Mouse (Mus musculus) liver, postnatal 0 days (tissue): ENCODE measurements around the gene Rab11fip3. TPM values are rescaled to one million over a fixed set of nuclear protein-coding genes. Genes with fewer than 3 reads are reported as not detected.

Source experiments
- ATAC-seq: fragments of 200-750 bp; cut with Nextera tagmentation; 2 replicates; pipeline ENCODE4 v1.8.0; 2017; ENCODE audit warnings: mild to moderate bottlenecking, moderate library complexity
- DNase-seq: peaks from one replicate; pipeline ENCODE4 v3.0.0-alpha.2; 2016
- H3K27ac ChIP-seq: fragments of 300-500 bp; sonication (generic); 2 replicates; pipeline ENCODE4 v1.5.1; 2014; ENCODE audit warnings: antibody characterized with exemption, moderate library complexity, mild to moderate bottlenecking, low read depth
- H3K27me3 ChIP-seq: fragments of 300-500 bp; sonication (generic); 2 replicates; pipeline ENCODE4 v1.6.1; 2014; ENCODE audit warnings: low read length, control low read depth, mixed read lengths; ENCODE audit not compliant: insufficient read depth
- H3K36me3 ChIP-seq: fragments of 300-500 bp; sonication (generic); replicated peaks from 2 replicates; pipeline ENCODE4 v1.6.1; 2014; ENCODE audit warnings: mild to moderate bottlenecking, control low read depth, low read length, moderate library complexity, mixed read lengths; ENCODE audit not compliant: insufficient read depth
- H3K4me1 ChIP-seq: fragments of 300-500 bp; sonication (generic); 2 replicates; pipeline ENCODE4 v1.6.1; 2014; ENCODE audit warnings: antibody characterized with exemption, mild to moderate bottlenecking, control low read depth; ENCODE audit not compliant: insufficient read depth
- H3K4me2 ChIP-seq: fragments of 300-500 bp; sonication (generic); 2 replicates; pipeline ENCODE4 v1.6.1; 2014; ENCODE audit warnings: low read depth, mild to moderate bottlenecking, low read length, moderate library complexity, mixed read lengths
- H3K4me3 ChIP-seq: fragments of 300-500 bp; sonication (generic); 2 replicates; pipeline ENCODE4 v1.5.1; 2014; ENCODE audit warnings: low read depth, low read length
- H3K9ac ChIP-seq: fragments of 300-500 bp; sonication (generic); replicated peaks from 2 replicates; pipeline ENCODE4 v1.6.1; 2014; ENCODE audit warnings: mild to moderate bottlenecking, moderate library complexity
- H3K9me3 ChIP-seq: fragments of 300-500 bp; sonication (generic); 2 replicates; pipeline ENCODE4 v1.6.1; 2016; ENCODE audit warnings: mild to moderate bottlenecking, control low read depth, low read length, mixed read lengths
- CTCF ChIP-seq: sonication (generic); IDR thresholded peaks from 2 replicates; pipeline ENCODE4 v1.5.1; 2016; ENCODE audit warnings: antibody characterized with exemption, low read depth
- EP300 ChIP-seq: IDR thresholded peaks from 2 replicates; pipeline ENCODE4 v1.6.1; 2016; ENCODE audit warnings: antibody characterized with exemption, low read depth, mild to moderate bottlenecking
- WGBS: fragments of 180-500 bp; shearing (Covaris S2); extraction: QIAGEN DNeasy Blood & Tissue Kit; methylation state at CpG from one replicate; pipeline ENCODE4 v1.1.7; 2014; ENCODE audit not compliant: insufficient replicate concordance; 5-methylcytosine and 5-hydroxymethylcytosine counted together
- polyA plus RNA-seq: library from polyadenylated mRNA; unstranded; fragments of >200 nt; fragmentation: Nextera tagmentation; extraction: Ambion mirVana; gene quantifications from 2 replicates; pipeline ENCODE4 v1.2.1, GENCODE M21; 2015

Rab11fip3 gene
- polyA plus RNA-seq, 1 experiment from 2014 or later, result 1.7 TPM

DNA sequence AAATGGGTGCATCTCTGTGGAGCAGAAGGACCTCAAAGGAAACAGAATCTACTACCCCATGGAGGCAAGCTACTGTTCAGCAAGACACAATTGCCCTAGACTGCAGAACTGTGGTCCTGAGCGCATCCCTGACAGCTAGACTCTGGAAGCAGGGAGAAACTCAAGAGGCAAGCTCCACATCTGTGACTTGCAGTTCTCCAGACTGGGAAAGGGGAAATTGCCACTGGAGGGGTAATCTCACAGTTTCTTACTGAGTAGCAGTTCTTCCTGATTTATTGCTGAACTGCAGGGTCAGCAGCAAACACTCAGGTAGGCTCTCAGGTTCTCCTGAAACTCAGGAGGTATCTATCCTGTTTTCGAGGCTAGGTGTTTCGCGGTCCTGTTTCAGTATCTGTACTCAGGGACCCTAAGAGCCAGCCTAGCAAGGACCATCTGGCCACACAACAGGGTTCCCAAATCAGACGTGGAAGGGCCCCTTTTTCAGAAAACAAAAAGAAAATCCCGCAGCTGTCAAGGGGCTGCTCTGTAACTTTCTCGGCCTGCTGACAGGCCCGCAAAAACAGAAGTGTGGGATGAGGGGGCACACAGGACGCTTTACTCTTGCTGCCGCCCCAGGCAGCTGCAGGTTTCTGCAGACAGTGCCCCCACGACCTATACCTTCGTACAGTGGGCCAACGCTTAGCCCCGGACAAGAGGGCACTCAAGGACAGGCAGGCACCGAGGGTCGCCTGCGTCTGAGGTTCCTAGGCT is 84.6 kb downstream of the Rab11fip3 start:
- Histone ChIP-seq H3K4me1 (peaks cover 28% of the 10 kb centered on the region), H3K4me2 (peak overlapping the region; percentile 86), H3K27ac (peak overlapping the region; percentile 86), H3K4me3 (peak overlapping the region; percentile 85), H3K9ac (peak overlapping the region; percentile 93), H3K9me3 (no peaks in the 10 kb centered on the region), H3K36me3 (no peaks in the 10 kb centered on the region), H3K27me3 (no peaks in the 10 kb centered on the region)
- TF ChIP-seq EP300 (no peak), CTCF (no peak)
- ATAC-seq (no peak; the same call in 1 of the 2 replicates), DNase-seq (no peak)
- 10% methylated on average over 17 of the region's 17 CpGs for WGBS

DNA sequence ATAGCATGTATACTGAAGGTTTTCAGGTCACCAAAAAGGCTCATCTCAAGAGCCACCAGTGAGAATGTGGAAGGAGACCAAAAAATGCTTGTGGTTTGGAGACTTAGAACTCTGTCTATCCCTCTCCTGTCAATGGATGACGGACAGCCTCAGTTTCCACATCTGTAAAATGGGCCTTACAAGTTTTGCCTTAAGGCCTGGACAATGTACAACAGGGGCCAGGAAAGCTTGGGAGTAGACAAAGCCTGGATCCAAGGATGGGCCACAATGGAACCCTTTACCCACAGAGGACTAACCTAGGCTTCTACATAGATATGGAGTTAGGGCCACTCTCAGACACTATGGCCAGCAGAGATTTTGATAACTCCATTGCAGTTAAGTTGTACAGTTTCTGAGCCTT is 85.3 kb downstream of the Rab11fip3 start:
- Histone ChIP-seq H3K36me3 (no peaks in the 10 kb centered on the region), H3K9ac (no peak overlapping the region), H3K4me2 (peak overlapping the region; percentile 86), H3K9me3 (no peaks in the 10 kb centered on the region), H3K4me3 (peak overlapping the region; percentile 85), H3K4me1 (peaks cover 28% of the 10 kb centered on the region), H3K27ac (no peak overlapping the region), H3K27me3 (no peaks in the 10 kb centered on the region)
- no peak for ATAC-seq
- TF ChIP-seq EP300 (no peak), CTCF (no peak)
- 93% methylated on average over 1 of the region's 1 CpGs for WGBS
- no peak for DNase-seq

DNA sequence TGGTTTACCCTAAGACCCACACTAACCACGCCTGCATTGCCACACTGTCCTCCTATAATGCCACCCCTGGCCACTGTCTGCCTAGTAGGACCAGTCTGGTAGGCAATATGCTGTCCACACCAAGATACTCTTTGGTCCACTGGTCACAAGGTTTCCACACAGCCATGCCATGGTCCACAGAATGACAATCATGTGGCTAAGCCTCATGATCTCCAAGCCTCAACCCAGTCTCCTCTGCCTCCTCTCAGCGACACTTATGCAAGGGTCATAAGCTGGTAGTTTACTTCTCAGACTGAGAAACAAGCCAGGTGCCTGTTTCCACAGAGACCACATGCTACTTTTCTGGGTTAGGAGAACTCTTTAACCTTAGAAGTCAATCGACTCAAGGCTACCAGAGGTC is 86.4 kb downstream of the Rab11fip3 start:
- Histone ChIP-seq H3K9ac (no peak overlapping the region), H3K9me3 (no peaks in the 10 kb centered on the region), H3K36me3 (no peaks in the 10 kb centered on the region), H3K4me3 (no peak overlapping the region), H3K27ac (no peak overlapping the region), H3K27me3 (no peaks in the 10 kb centered on the region), H3K4me2 (no peak overlapping the region), H3K4me1 (peaks cover 28% of the 10 kb centered on the region)
- TF ChIP-seq CTCF (no peak), EP300 (no peak)
- DNase-seq, result no peak
- WGBS, result 86% methylated on average over 3 of the region's 3 CpGs
- no peak for ATAC-seq

DNA sequence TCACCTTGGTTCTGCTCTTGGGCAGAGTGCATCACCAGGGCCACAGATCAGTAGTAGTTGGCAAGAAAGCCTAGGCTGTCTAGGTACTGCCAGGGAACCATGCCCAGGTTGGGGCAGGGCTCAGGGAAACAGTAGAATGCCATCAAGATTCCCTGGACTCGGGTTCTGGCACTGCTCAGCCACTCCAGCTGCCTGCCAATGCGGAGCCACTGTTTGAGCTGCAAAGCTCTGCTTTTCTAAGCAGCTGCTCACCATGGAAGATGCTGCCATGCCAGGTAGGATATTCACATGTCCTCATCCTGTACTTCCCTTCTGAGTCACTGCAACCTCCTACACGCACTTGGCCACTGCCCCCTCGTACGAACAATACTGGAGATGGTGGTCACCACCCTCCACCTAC is 88.5 kb downstream of the Rab11fip3 start:
- Histone ChIP-seq H3K27me3 (no peaks in the 10 kb centered on the region), H3K4me2 (no peak overlapping the region), H3K9ac (no peak overlapping the region), H3K36me3 (no peaks in the 10 kb centered on the region), H3K9me3 (no peaks in the 10 kb centered on the region), H3K27ac (no peak overlapping the region), H3K4me3 (no peak overlapping the region), H3K4me1 (peaks cover 23% of the 10 kb centered on the region)
- DNase-seq, result no peak
- no peak for ATAC-seq
- TF ChIP-seq EP300, result no peak
- 82% methylated on average over 5 of the region's 5 CpGs for WGBS

DNA sequence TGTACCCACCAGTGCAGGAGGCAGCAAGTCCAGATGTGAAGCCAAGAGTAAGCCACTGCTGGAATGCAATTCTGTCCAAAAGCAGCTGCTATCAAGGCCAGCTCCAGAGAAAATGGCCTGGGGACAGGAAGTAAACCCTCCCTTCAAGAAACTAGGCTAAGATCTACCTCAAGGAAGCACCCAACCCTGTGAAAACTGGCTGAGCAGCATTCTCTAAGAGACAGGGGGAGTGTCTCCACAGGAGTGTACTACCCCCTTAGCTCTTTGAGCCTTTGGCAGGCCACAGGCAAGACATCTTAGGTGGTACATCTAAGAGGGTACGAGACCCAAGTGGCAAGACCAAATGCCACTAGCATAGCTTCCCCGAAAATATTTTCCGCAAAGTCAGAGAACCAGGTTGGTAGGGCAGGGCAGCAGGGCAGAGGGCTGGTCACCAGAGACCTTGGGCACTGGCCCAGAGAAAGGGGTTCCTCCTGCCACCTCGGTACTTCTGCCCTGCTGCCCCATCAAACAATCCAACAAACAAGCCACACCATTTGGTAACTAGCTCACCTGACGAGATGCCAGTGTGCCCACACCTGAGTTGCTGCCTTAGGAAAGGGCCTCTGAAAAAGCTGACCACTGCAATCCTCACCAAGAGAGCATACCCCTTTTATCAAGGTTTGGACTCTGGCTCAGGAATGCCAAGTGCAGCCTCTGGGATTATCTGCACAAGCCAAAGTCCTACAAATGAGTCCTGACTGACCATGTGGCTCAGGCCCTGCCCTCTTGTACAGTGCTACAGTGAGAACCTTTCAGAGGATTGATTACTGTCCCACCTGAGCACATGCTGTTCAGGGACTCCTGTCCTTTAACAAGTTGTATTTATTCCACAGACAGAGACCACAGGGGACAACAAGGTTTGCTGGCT is 89.3 kb downstream of the Rab11fip3 start:
- Histone ChIP-seq H3K27me3 (no peaks in the 10 kb centered on the region), H3K4me2 (no peak overlapping the region), H3K36me3 (no peaks in the 10 kb centered on the region), H3K9me3 (no peaks in the 10 kb centered on the region), H3K9ac (0 out of 2 replicates have a peak overlapping the region, but pooled peaks have one; percentile 9), H3K4me1 (peaks cover 21% of the 10 kb centered on the region), H3K27ac (no peak overlapping the region), H3K4me3 (no peak overlapping the region)
- WGBS, result 86% methylated on average over 5 of the region's 5 CpGs
- DNase-seq, result no peak
- TF ChIP-seq EP300 (no peak), CTCF (no peak)
- peak; percentile 13; the same call in 1 of the 2 replicates for ATAC-seq

DNA sequence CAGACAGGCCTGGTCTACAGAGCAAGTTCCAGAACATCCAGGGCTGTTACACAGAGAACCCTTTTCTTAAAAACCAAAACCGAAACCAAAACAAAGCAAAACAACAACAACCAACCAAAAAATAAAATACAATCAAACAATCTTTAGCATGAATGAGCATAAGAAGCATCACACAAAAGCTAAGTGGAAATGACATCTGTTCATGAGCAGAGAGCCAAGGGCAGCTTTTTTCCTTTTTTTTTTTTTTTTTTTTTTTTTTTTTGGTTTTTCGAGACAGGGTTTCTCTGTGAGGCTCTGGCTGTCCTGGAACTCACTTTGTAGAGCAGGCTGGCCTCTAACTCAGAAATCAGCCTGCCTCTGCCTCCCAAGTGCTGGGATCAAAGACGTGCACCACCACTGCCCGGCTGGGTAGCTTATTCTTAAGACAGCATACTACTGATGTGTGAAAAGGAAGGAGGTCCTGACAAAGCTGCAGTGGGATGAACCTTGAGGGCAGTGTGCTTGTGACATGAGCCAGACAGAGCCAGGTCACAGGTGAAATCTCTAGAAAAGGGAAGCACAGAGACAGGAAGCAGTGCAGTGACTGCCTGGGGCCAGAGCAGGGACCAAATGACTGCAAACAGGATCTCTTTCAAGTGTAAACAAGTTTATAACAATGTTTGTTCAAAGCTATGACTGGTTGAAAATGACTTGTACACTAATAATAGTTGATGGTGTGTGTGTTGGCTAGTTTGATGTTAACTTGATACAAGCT is 98.2 kb downstream of the Rab11fip3 start:
- H3K27ac ChIP-seq, result peak overlapping the region; percentile 25
- no peak overlapping the region for H3K4me3 ChIP-seq
- DNase-seq, result no peak
- TF ChIP-seq EP300 (no peak), CTCF (no peak)
- H3K9me3 ChIP-seq, result no peaks in the 10 kb centered on the region
- no peak for ATAC-seq
- no peak overlapping the region for H3K9ac ChIP-seq
- no peaks in the 10 kb centered on the region for H3K27me3 ChIP-seq
- 85% methylated on average over 4 of the region's 4 CpGs for WGBS
- peaks cover 23% of the 10 kb centered on the region for H3K4me1 ChIP-seq
- no peak overlapping the region for H3K4me2 ChIP-seq
- no peaks in the 10 kb centered on the region for H3K36me3 ChIP-seq
